Mouse (Mus musculus) regulatory T cell (primary cell): ENCODE measurements at regions not wholly inside any gene's neighbourhood (a gene's known extent, or its start where the extent isn't known, plus 50 kb on each side); places are given as distances from the start of the nearest gene placed in this dataset.

Source experiments
- in situ Hi-C: fragments of 300-600 bp; cut with MboI, MseI; formaldehyde crosslinking; loops from one replicate; pipeline ENCODE4 v1.15.1; 2025; ENCODE audit warnings: high pct_unique_total_duplicates

DNA sequence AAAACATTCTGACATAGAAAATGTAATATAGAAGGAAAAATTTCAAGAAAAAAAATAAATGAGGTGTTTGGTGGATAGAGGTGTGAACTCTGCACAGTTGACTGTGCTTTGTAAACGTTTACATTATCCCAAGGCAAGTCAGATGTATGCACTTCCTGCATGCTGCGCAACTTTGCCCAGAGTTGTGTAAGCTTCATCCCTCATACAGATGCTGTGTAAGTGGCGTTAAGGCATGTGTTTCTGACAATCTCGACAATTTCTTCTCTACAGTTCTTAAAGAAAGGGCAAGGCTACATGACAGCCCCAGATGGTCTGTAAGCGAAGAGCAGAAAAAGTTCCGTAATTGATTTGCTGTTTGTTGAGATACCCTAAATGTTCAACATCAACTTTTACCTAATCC lies 476.6 kb upstream of the Pitx2 start:
- in situ Hi-C loops: no loop called here

DNA sequence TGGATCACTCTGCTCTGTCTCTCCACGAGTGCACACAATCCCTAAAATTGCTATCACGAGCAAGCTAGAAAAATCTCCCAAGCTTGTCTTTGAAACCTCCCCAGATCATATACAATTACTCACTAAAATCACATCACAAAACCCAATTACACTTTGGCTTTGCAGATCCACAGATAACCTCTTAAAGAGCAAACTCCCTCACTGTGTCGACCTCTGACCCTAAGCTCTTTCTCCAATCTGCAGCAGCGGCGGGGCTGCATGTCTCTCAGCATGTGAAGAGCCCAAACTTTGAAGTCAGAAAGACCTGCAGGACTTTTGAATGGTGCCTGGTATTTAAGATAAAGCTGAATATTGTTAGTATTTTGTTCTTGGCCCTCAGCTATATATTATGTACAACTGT lies 479.4 kb upstream of the Pitx2 start:
- in situ Hi-C loops: no loop called here

DNA sequence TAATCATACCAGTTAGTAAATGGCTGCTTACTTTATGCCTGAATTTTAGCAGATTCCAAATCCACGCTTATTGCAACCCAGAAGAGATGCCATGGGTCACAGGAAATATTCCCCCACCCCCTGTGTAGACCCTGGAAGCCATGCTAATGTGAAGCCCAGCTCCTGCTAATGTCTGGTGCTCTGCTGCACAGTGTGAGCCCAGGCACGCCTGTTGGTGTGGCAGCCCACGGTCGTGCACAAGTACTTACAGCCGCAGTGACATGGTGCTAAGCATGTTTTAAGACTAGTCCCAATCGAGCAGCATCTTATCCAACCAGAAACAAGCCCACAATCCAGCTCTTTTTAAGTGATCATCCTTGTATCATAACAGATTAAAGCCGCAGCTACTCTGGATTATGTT lies 480.5 kb upstream of the Pitx2 start:
- in situ Hi-C loops: no loop called here

DNA sequence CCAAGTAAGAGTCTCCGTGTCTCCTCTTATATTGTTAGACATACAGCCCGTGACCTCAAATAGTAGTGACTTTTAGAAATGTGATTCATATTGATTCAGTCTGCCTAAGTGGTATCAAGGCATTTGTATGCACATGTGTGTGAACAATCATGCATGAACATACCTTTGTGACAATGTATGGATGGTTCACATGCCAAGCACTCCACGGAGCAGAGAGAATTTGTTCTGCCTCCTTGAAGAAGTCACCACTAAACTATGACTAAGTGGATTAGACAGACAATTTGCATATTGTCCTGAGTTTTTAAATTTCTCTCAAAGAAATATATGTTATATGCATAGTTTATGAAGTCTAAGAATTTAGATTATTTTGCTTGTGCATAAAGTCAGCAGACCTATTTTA lies 492.4 kb upstream of the Pitx2 start:
- in situ Hi-C loops: no loop called here

DNA sequence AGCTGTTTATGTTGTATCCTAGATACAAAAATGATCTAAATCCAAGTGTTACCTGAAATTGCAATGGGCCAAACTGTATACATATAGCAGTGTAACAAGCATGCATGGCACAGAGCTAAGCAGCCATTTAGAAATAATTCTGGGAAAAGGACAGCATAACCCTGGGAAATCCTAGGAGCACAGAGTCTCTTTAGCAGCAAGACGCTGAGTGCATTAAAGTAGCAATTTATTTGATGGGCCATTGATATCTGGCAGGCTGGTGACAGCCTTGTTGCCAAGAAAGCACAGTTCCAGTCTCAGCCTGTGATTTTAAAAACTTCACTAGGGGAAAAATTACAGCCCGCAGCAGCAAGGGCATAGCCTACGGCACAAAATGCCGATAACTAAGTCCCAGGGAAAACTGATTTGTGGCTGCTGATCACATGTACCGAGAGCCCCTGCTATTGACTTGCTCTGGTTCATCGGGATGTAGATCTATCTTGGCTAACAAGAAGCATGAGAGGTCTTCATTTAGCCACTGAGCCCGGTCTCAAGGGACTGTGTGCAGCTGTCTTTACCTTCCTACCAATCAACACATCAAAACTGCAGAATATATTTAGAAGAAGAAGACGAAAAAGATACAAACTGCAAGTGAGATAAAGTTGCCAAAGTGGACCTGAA lies 531.1 kb upstream of the Pitx2 start:
- in situ Hi-C loops: no loop called here

DNA sequence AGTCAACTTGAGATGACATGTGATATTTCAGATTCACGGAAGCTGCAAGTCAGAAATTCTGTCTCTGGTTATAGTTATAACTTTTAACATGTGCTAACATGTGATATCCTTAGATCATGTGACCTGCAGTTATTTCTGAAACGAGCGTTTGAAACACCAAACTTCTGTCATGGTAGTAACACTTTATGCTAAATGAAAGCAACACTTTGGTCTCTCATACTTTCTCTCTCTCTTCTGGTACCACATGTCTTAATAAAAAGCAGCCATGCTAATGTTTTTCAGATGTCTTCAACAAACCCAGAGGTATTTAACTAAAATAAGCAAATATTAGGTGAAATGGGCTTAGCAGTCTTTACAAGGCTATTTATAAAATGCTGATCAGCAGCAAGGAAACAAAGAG lies 534.5 kb upstream of the Pitx2 start:
- in situ Hi-C loops: no loop called here

DNA sequence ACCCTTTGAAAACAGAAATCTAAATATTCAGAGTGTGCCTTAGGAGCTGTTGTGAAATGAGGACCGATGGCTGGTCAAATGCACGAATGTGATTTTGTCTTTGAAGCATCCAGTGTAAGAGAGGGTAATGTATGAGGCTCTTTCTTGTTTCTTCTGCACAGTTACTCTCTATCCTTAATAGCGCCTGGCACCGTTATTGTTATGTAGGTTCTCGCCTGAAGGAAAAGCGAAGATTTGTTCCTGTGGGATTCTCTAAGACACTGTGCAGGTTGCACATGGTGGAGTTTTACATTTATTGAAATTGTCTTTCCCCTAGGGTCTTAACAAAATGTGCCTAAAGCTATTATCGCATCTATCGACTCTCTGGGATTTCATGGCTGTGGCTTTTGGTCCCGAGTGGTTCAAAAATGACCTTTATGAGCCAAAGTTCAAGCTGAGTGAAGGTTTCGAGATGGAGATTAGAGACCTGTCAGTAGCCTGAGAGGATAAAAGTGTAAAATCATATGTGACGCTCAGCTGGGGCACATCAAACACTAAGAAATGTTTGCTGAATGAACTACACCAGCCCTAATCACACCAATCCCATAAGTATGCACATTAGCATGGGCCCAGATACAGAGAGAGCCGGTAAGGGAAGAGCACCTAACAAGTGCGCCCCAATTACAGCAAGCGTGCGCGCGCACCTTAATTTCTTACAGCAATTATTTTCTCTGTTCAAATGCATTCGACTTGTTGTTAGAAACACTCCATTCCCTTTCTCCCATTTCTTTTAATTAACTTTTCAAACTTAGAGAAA lies 562.5 kb upstream of the Pitx2 start:
- in situ Hi-C loops: no loop called here

DNA sequence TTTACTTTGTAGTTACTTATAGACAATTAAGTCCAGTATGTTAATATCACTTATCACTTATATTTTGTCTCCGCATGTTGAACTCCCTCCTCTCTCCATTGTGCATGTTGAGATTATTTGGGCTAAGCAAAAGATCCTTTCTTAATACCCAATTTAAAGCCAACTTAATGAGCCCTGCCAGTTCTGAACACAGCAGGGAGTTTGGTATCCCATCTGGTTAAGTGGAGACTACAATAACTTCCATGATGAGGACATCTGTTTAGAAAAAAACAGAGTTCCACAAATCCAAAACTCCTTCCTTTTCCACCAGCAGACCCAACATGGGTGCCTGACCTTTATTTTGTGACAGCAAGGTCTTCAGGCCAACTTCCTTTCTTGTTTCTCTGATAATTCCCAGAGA lies 572.0 kb upstream of the Pitx2 start:
- in situ Hi-C loops: no loop called here

DNA sequence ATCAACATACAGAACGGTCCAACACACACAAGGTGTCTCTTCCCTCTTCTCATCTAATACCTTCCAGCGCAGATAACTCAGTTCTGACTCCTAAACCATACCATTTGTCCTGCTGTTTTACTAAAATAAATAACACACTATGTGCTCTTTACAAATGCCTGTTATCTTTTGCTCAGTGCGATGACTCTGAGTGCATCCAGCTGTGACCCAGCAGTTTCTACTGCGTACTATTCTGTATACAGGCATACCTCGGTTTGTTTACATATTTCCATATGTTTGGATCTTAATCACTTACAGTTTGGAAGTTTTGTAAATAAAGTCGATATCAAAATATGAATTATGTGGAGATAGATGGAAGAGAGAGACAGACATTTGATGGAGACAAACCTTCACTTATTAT lies 583.0 kb upstream of the Pitx2 start:
- in situ Hi-C loops: no loop called here

DNA sequence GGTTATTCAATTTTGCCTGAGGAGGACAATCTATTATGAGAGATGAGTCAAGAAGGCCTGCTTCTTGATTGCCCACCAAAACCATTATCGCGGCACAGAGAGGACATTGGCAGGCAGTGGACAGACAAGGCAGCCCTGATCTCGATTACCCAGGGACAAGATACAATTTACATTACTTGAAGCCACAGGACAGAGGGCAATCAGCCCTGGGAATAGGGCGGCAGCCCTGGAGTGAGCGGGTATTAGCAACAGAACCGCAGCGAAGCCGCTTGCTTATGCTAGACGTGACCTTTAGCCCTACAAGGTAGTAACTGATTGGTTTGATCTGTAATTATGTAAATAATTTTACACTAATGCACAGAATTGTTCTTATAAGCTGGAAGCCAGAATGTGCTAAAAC lies 586.0 kb upstream of the Pitx2 start:
- in situ Hi-C loops: no loop called here

DNA sequence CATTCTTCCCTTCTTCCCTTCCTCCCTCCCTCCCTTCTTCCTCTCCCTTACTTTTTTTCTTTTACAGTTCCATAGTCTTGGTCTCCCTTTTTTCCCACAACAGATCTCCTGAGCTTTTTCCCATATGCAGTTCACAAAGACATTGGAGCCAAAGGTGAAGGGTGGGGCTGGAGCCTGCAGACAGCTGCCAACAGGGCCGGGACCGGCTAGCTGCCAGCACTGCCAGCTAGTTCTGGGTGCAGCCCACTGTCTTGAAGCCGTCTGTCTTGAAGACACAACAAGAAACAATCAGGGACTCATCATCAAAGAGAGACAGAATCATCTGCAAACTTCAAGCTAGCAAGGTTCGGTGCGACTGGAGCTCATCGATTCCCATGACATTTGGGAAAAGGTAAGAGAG lies 588.9 kb upstream of the Pitx2 start:
- in situ Hi-C loops: no loop called here

DNA sequence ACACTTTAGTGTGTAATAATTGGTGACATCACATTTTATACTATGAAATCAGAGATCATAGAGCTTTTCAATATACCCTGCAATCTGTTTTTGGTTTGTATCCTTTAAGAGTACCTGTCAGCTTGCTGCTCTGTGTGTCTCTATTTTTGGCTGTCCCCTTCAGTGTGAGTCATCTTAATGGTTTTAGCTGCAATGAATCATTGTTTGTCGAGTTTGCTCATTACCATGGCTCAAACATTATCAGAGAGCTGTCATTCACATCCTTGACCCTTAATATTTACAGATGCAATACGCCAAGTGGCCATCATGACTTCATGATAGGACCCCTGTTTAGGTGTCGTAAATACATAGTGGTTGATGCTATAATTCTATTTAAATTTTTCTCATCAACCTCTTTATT lies 591.0 kb upstream of the Pitx2 start:
- in situ Hi-C loops: no loop called here

DNA sequence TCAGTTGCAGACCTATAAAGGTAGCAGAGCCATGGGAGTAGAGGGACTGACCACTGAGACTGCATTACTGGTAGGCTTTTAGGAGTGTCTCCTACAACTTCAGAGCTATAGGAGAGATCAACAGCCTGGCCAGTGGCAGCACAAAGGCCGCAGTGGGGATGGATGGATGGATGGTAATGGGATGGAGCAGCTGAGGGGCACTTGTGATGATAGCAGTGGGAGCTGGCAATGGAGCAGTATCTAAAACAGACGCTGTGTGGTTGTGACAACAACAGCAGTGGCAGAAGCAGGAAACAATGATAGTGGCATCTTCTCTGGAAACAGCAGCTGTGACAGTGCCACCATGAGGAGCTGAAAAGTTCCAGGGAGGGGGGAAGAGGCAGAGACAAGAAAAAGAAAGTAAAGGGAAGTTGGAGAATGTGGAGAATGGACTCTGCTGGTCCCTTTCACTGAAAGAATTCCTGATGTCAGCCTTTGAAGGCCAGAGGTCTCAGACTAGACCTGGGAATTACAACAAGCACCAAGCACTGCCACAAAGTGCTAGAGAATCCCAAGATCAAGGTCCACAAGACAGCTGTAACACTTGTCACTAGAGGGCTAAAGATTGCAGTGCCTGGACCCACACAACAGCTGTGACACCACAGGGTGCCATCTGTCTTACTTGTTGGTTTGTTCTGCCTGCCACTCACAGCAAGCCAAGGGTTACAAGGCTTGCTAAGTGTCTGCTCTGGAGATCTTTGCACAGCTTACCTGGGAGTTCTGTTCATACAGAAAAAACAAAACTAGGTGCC lies 624.1 kb upstream of the Pitx2 start:
- in situ Hi-C loops: no loop called here

DNA sequence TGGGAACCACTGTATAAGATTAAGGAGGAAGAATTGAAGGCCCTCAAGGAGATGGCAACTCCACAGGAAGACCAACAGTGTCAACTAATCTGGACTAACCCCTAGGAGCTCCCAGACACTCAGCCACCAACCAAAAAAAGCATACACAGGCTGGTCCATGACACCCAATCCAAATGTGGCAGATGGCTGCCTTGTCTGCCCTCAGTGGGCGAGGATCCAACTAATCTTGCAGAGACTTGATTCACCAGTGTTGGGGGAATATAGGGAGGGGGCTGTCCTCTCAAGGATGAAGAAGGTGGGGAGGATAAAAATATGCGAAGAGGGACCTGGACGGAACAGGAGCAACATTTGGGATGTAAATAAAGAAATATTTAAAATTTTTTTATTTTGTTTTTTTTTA lies 629.1 kb upstream of the Pitx2 start:
- in situ Hi-C loops: no loop called here

DNA sequence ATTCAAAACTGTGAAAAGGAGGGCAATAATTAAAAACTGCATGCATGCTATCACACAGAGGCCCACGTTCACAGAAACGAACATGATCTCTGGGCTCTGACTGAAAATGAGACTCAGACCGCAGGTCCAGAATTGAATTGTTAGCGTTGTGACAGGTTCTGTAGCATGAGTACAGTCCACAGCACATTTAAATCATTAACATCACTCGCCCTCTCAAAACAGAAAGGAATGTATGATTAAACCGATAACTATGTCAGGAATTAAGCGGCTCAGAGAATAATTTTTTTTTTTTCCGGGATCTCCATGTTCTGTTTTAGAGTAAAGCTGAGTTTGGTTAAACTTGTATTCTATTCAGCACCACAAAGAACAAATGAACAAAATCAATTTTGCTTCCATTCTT lies 634.3 kb upstream of the Pitx2 start:
- in situ Hi-C loops: no loop called here

DNA sequence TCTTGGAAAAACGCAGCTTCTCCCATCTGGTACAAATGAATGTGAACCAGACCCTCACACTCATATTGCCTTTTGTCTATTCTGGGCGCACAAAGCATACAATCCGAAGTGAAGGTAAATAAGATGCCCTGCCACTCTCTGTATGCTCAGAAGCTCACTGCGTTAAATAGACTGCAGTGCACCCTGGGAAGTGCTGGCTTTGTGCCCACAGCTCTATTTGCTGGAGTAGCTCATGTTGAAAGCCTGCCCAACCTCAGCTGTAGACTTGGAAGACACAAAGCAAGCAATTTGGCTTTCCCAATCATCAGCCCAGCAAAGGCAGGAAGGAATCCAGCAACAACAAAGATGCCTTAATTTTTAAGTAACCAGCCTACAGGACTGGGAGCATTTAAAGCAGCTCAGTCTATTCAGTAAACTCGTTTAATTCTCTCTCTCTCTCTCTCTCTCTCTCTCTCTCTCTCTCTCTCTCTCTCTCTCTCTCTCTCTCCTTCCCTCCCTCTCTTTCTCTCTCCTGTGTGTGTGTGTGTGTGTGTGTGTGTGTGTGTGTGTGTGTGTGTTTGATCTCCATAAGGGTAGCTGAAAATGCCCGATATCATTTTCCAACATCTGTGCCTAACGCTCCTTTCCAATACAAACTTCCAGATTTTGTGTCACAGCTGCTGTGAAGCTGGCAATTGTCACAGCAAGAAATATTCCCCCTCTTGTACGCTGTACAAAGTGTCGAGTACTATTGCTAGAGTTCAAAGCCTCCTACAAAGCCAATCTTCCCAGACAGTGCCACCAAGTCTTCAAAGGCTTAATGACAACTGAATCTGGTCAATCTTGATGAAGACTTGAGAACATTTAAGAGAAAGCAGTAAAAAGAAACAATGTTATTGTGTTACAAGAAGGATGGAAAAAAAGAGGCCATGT lies 650.5 kb upstream of the Fam241a start:
- in situ Hi-C loops: no loop called here

DNA sequence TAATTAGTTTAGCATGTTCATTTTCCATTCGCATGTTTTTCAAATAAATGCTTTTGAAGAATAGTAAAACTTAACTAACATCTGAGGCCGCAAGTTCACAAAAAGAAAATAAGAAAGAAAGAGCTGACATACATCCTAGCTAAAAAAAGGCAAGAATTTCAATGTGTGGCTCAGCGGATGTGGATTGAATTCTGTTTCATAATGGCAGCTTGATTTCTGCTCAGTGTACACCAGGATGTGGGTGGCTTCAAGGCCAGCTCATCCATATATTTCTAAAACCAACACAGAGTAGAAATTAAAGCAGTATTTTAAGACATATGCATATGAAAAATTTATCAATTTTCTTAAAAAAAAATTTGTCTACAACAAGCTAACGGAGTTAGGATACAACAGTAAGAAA lies 629.3 kb upstream of the Fam241a start:
- in situ Hi-C loops: no loop called here

DNA sequence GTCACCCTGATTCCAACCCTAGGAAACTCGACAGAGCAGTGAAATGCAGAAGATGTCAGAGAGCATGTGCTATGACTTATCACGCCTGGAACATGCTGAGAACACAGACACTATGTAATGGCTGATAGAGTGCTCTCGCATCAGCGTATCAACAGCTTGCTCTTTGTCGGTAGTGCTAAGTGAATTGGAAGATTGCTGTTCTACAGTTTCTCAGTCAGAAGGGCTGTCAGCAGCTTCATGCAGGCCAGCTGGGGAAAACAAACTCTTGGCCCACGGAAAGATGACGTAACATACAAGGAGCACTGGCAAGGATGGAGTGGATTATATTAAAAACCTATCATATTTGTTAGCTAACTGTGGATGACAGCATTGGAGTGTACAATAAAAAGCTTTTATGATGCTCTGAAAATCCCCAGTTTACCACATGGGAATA lies 624.6 kb upstream of the Fam241a start:
- in situ Hi-C loops: no loop called here

DNA sequence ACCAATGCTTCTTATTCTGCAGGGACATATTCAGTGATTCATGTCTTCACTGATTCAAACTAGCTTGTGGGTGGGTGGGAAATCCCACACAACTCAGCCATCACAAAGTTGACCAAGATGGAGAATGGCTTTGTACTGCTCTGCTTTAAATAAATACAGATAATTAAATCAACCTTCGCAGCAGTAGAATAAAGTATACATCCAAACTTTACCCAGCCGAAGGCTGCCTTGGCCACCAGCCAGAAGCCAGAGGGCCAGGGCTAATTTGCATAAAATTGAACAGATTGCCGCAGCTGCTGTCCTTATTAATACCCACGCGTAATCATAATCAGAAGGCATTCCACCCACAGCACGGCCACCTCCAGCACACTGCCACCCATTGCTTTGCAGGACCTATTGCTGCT lies 623.8 kb upstream of the Fam241a start:
- in situ Hi-C loops: no loop called here

DNA sequence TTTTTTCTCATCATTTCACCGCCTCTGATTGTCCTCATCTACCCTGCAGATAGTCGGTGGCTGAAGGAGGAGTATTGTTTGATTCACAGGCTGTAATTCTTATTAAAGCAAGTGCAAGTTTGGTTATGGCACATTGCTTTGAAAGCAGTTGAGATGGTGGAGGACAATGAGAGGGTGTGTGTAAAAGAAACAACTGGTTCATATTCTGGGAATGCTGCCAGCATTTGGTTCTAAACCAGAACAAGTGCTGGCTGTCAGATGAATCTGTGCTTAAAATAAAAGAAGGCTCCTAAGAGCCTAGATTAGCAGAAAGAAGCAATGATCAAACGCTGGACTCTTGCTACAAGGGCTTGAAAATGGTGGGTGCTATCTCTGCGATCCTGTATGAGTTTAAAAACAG lies 622.7 kb upstream of the Fam241a start:
- in situ Hi-C loops: no loop called here

DNA sequence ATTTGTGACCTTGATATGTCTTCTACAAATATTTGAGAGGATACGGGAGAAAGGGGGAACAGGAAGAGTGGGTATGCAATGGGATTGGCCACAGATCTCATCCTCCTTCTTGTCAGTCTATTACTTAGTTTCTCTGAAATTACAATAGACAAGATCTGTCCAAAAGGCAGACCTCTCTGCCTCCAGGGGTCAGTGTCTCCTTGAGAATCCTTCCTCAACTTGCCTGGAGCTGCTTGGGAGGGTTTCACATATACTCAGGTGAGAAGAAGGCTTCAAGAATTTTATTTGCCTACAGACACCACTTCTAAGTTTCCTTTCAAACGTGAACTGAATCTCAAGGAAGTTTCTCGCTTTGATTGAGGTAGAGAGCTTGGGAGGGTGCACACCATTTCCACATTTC lies 575.0 kb upstream of the Fam241a start:
- in situ Hi-C loops: no loop called here

DNA sequence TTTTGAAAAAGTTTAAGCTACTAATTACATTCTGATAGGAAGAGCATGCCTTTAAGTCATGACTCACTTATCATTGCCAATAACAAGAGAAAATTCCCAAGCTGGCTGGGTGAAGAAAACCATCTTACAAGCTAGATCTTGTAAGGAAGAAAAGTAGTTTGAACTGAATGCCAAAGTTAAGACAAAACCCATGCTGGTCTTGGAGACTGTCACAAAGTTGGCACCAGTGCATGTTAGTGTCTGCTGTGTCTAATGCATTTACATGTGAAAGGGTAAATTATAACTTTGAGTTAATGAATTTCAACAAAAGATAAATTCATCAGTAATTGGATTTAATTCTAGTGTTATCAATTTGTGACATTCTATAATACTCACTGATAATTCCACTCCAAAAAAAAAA lies 533.6 kb upstream of the Fam241a start:
- in situ Hi-C loops: no loop called here
